Mouse (Mus musculus): Measurements from ENCODE around the gene Fmr1. TPM values are rescaled to one million over a fixed set of nuclear protein-coding genes. Genes with fewer than 3 reads are reported as not detected.

Gene Fmr1
- polyA plus RNA-seq (2012; rRNA removed) (51.8 and 65.8 TPM in 2 replicates), polyA plus RNA-seq (2014; fragmentation: Nextera tagmentation; extraction: Ambion mirVana) (57.7 and 68.4 TPM in 2 replicates)

GRCm38 (mm10) chrX:68678333-68678740 lies at the start of gene Fmr1:
Fmr1 (plus strand) TSS chrX:68678541.
- DNase-seq (ENCODE audit: low spot score) (peak; percentile 94), ATAC-seq (ENCODE audit: low FRiP score, low read depth) (peak; percentile 96)
- peak; percentile 89; the same call in 1 of the 2 replicates for TF ChIP-seq POLR2A (IDR thresholded peaks at IDR 0.05; ENCODE audit: borderline replicate concordance, extremely low read depth, insufficient read depth, insufficient read length)
- H3K9me3 ChIP-seq (ENCODE audit: control insufficient read depth, low read length): no peaks in the 10 kb centered on the region
- no peaks in the 10 kb centered on the region for H3K27me3 ChIP-seq (ENCODE audit: control insufficient read depth, insufficient read depth, low read length)
- H3K4me3 ChIP-seq (replicated peaks; ENCODE audit: low read length): peak within 1 kb of the TSS; percentile 62
- peak within 1 kb of the TSS; percentile 94 for H3K27ac ChIP-seq (replicated peaks; ENCODE audit: low read depth, low read length)
- no peaks in the 10 kb centered on the region for H3K4me1 ChIP-seq (ENCODE audit: control insufficient read depth, insufficient read depth, low read length)
- peak within 1 kb of the TSS; percentile 38 for H3K4me2 ChIP-seq (replicated peaks; ENCODE audit: low read depth, low read length, severe bottlenecking)
- H3K9ac ChIP-seq (ENCODE audit: low read depth, low read length, severe bottlenecking): peak within 1 kb of the TSS; percentile 81
- H3K36me3 ChIP-seq (ENCODE audit: control insufficient read depth, insufficient read depth, low read length): no peaks in the 10 kb centered on the region
- WGBS: 16% methylated on average over 27 of the region's 49 CpGs

- Histone ChIP-seq H3K27ac (replicated peaks; ENCODE audit: low read depth, low read length) (no peak overlapping the region), H3K36me3 (ENCODE audit: control insufficient read depth, insufficient read depth, low read length) (no peaks in the 10 kb centered on the region), H3K9ac (ENCODE audit: low read depth, low read length, severe bottlenecking) (no peak overlapping the region), H3K4me3 (replicated peaks; ENCODE audit: low read length) (no peak overlapping the region), H3K27me3 (ENCODE audit: control insufficient read depth, insufficient read depth, low read length) (no peaks in the 10 kb centered on the region), H3K9me3 (ENCODE audit: control insufficient read depth, low read length) (no peaks in the 10 kb centered on the region), H3K4me2 (replicated peaks; ENCODE audit: low read depth, low read length, severe bottlenecking) (no peak overlapping the region), H3K4me1 (ENCODE audit: control insufficient read depth, insufficient read depth, low read length) (no peaks in the 10 kb centered on the region)
- 46% methylated on average over 1 of the region's 1 CpGs for whole genome bisulfite sequencing
- ATAC-seq (ENCODE audit: low FRiP score, low read depth) (no peak), DNase-seq (ENCODE audit: low spot score) (no peak)
- no peak for TF ChIP-seq POLR2A (IDR thresholded peaks at IDR 0.05; ENCODE audit: borderline replicate concordance, extremely low read depth, insufficient read depth, insufficient read length)
These were observed 36.7 kb upstream of the Fmr1 start for GRCm38 (mm10) chrX:68641603-68642002.

GRCm38 (mm10) chrX:68645154-68645919 lies 33.0 kb upstream of the Fmr1 start:
- H3K27ac ChIP-seq (replicated peaks; ENCODE audit: low read depth, low read length): 0 out of 2 replicates have a peak overlapping the region, but pooled peaks have one; percentile 43
- 32% methylated on average over 7 of the region's 7 CpGs for WGBS

GRCm38 (mm10) chrX:68677508-68677907 lies 833 bp upstream of the Fmr1 start:
- Histone ChIP-seq H3K4me2 (replicated peaks; ENCODE audit: low read depth, low read length, severe bottlenecking) (peak overlapping the region; percentile 38), H3K27ac (replicated peaks; ENCODE audit: low read depth, low read length) (no peak overlapping the region), H3K4me3 (replicated peaks; ENCODE audit: low read length) (no peak overlapping the region), H3K36me3 (ENCODE audit: control insufficient read depth, insufficient read depth, low read length) (no peaks in the 10 kb centered on the region), H3K27me3 (ENCODE audit: control insufficient read depth, insufficient read depth, low read length) (no peaks in the 10 kb centered on the region), H3K9ac (ENCODE audit: low read depth, low read length, severe bottlenecking) (no peak overlapping the region), H3K9me3 (ENCODE audit: control insufficient read depth, low read length) (no peaks in the 10 kb centered on the region), H3K4me1 (ENCODE audit: control insufficient read depth, insufficient read depth, low read length) (no peaks in the 10 kb centered on the region)
- DNase-seq (ENCODE audit: low spot score) (no peak), ATAC-seq (ENCODE audit: low FRiP score, low read depth) (no peak)
- 21% methylated on average over 1 of the region's 1 CpGs for WGBS
- TF ChIP-seq POLR2A (IDR thresholded peaks at IDR 0.05; ENCODE audit: borderline replicate concordance, extremely low read depth, insufficient read depth, insufficient read length): no peak

More at GRCm38 (mm10) chrX:68645154-68645919, 33.0 kb upstream of the Fmr1 start:
- TF ChIP-seq POLR2A (IDR thresholded peaks at IDR 0.05; ENCODE audit: borderline replicate concordance, extremely low read depth, insufficient read depth, insufficient read length): no peak
- no peaks in the 10 kb centered on the region for H3K4me1 ChIP-seq (ENCODE audit: control insufficient read depth, insufficient read depth, low read length)
- H3K27me3 ChIP-seq (ENCODE audit: control insufficient read depth, insufficient read depth, low read length): no peaks in the 10 kb centered on the region
- H3K36me3 ChIP-seq (ENCODE audit: control insufficient read depth, insufficient read depth, low read length): no peaks in the 10 kb centered on the region
- H3K9me3 ChIP-seq (ENCODE audit: control insufficient read depth, low read length): no peaks in the 10 kb centered on the region
- no peak overlapping the region for H3K9ac ChIP-seq (ENCODE audit: low read depth, low read length, severe bottlenecking)
- ATAC-seq (ENCODE audit: low FRiP score, low read depth): peak; percentile 75
- H3K4me3 ChIP-seq (replicated peaks; ENCODE audit: low read length): no peak overlapping the region
- DNase-seq (ENCODE audit: low spot score): peak; percentile 78
- H3K4me2 ChIP-seq (replicated peaks; ENCODE audit: low read depth, low read length, severe bottlenecking): peak overlapping the region; percentile 21; the same call in 1 of the 2 replicates

GRCm38 (mm10) chrX:68678815-68679486 lies 610 bp downstream of the Fmr1 start:
- ATAC-seq (ENCODE audit: low FRiP score, low read depth): peak; percentile 60
- no peak for DNase-seq (ENCODE audit: low spot score)
- Histone ChIP-seq H3K27ac (replicated peaks; ENCODE audit: low read depth, low read length) (peak overlapping the region; percentile 94), H3K27me3 (ENCODE audit: control insufficient read depth, insufficient read depth, low read length) (no peaks in the 10 kb centered on the region), H3K4me3 (replicated peaks; ENCODE audit: low read length) (peak overlapping the region; percentile 62), H3K4me2 (replicated peaks; ENCODE audit: low read depth, low read length, severe bottlenecking) (peak overlapping the region; percentile 36), H3K9ac (ENCODE audit: low read depth, low read length, severe bottlenecking) (peak overlapping the region; percentile 81), H3K36me3 (ENCODE audit: control insufficient read depth, insufficient read depth, low read length) (no peaks in the 10 kb centered on the region), H3K4me1 (ENCODE audit: control insufficient read depth, insufficient read depth, low read length) (no peaks in the 10 kb centered on the region), H3K9me3 (ENCODE audit: control insufficient read depth, low read length) (no peaks in the 10 kb centered on the region)
- no peak for TF ChIP-seq POLR2A (IDR thresholded peaks at IDR 0.05; ENCODE audit: borderline replicate concordance, extremely low read depth, insufficient read depth, insufficient read length)
- WGBS: 22% methylated on average over 42 of the region's 67 CpGs
